Mouse (Mus musculus) CD4-positive, CD25-positive, alpha-beta regulatory T cell, adult 4 months (primary cell): ENCODE results near the gene Cntrl. TPM values are rescaled to one million over a fixed set of nuclear protein-coding genes. Genes with fewer than 3 reads are reported as not detected.
A peak's percentile ranks its signal among the peaks of the same experiment; 100 is the strongest.

Experiments
- ATAC-seq: one replicate; pipeline ENCODE4 v1.8.0; 2017
- polyA plus RNA-seq, 2 experiments: library from polyadenylated mRNA; unstranded; fragments of 100-300 nt; shearing (Covaris generic); gene quantifications; one replicate each; pipeline ENCODE4 v1.2.1; 2017

The Cntrl gene
- polyA plus RNA-seq, 2 experiments from 2014 or later = 161 to 175 TPM

DNA sequence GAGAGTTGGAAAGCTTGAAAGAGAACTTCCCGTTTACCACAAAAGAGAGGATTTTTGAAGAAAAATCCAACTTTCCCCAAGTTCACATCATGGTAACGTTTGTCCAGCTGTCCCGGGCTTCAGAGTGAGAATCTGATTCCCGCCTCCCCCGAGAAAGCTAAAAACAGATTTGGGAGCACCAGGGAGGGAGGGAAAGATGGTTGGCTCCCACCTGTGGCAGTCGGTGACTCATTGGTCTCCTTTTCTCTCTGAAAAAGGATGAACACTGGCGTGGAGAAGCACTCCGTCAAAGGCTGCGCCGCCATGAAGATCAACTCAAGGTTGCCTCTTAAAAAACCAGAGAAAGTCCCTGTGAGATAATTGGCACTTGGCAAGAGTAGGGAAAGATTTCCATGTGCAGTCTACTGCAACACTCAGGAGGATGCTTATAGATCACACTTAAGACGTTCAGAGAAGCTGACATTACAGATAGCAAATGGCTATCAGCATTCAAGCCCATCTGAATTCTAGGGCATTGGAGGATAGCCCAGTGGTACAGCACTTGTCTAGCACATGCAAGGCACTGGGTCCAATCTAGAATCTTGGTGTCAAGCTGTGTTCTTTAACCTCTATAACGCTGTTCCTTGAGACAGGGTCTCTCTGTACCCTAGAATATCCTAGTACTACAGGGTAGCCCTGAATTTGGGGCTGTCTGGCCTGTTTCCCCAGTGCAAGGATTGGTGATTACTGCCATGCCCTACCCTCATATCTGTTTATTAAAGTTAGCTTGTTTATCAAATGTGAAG lies 66.2 kb downstream of the Cntrl start:
- no peak for ATAC-seq

DNA sequence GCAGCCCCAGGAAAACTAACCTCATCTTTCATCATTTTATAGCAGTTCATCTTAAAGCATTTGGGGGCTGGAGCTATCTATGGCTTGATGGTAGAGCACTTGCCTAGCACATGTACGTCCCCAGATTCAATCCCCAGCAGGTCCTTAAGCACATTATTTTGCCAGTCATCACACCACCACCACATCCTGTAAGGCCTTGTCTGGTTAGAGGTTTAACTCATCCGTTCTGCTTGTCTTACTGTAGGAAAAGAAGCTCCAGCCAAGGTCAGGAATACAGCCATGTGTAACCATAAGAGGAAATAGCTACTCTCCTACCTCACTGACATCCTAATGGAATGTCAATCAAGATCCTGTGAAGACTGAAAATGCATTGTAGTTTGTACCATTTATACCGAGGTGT lies 68.9 kb downstream of the Cntrl start:
- ATAC-seq = no peak

DNA sequence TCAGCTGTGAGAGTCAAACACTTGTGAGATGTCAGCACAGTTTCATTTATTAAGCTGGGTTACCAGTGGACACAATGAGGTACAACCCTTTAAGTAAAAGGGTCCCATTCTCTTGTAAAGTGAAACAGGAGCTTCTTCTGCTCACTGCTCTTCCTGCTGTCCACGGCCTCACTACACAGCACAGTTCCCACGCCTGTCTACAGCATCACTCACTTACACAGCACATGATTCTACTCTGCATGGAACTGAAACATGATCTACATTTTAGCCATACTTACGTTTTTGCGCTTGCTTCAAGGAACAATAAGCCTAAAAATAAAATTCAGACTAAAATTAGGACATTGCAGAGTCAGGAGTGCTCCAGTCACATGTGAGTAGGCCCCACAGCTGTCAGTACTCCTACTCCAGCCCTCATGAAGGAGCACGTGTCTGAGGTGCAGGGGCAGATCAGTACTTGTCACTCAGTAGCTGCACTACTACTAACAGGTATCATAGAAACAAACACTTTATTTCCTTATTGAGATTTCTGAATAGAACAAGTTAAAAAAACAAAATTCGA lies 73.9 kb downstream of the Cntrl start:
- ATAC-seq = no peak

DNA sequence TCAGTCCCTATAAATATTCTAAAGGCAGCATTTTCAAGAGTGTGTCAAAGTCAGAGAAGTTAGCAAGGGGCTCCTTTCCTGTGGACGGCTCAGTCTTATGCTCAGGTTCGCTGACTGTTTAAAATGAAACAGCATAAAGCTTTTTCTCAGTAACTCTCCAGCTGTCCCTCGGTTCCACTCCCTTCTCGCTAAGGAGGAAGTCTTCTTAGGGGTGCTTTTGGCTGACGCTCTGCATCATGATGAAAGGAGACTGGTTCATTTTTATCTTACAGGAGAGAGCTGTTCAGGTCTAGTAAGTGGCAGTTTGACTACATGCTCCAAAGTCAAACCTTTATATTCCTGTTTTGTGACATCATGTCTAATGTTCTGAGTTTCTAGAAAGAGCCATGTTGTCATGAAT lies 79.6 kb downstream of the Cntrl start:
- no peak for ATAC-seq

DNA sequence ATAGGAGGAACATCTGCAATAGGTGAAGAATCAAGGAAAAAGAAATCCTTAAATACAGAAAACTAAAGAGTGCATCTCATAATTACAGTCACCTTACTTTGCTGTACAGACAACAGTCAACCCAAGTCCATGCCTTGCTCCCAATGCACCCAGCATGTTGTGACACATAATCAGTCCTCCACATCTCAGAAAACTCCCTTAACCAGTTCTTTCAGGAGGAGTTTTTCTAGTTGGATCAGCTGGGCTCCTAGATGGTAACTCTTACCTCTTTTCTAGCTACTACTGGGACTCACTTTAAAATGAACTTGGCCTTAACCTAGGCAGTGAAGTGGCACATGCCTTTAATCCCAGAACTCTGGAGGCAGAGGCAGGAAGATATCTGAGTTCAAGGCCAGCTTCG lies 84.7 kb downstream of the Cntrl start:
- ATAC-seq = no peak

DNA sequence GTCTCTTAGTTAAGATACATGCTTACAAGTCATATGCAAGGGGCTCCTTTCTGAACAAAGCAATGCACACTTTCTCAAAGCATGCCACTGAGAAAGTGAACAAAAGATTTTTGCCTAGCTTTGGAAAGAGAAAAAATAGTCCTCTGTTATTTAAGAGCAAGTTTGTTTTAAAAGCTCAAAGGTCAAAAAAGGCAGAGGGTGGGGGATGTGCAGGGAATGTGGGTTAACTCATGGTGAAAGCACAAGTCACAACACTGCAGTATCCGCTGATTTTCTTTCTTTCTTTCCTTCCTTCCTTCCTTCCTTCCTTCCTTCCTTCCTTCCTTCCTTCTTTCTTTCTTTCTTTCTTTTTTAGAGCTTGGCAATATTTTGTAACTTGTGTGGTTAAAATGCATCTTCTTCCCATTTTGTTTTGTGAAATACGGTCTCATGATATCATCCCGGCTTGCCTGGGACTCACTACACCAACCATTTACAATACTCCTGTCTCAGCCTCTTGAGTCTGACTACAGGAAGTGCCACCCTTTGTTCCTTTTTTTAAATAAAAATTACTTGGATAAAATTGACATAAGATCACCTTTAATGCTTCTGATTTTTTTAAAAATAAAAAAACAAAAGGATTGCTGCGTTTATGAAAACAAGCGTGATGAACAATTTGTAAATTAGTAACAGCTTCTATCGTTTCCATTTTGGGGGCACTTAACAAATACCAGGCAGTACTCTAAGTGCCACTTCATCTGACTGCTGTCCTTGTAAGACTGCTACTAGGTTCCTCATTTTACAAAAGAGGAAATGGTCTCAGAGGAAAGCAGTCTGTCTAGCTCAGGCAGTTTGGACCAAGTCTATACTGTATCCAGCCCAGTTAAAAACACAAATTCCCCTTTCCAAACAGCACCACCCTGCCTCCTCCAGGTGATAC lies 86.6 kb downstream of the Cntrl start:
- no peak for ATAC-seq

DNA sequence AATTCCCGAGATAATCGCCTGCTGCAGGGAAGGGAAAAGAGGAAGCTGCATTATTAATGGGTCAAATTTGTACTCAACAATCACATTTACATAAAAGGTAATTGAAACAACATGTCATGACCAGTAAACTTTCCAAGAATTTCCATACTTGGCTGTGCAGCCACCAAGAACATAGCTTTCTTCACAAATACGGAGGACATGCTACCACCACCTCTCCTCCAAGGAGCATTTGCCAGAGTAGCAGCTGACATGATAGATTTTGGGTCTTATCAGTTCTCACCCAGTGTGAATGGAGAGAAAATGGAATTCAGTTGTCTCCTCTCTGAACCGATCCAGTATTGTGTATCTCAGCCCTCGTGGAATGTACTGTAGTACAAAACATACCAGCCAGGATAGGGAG lies 90.2 kb downstream of the Cntrl start:
- no peak for ATAC-seq

DNA sequence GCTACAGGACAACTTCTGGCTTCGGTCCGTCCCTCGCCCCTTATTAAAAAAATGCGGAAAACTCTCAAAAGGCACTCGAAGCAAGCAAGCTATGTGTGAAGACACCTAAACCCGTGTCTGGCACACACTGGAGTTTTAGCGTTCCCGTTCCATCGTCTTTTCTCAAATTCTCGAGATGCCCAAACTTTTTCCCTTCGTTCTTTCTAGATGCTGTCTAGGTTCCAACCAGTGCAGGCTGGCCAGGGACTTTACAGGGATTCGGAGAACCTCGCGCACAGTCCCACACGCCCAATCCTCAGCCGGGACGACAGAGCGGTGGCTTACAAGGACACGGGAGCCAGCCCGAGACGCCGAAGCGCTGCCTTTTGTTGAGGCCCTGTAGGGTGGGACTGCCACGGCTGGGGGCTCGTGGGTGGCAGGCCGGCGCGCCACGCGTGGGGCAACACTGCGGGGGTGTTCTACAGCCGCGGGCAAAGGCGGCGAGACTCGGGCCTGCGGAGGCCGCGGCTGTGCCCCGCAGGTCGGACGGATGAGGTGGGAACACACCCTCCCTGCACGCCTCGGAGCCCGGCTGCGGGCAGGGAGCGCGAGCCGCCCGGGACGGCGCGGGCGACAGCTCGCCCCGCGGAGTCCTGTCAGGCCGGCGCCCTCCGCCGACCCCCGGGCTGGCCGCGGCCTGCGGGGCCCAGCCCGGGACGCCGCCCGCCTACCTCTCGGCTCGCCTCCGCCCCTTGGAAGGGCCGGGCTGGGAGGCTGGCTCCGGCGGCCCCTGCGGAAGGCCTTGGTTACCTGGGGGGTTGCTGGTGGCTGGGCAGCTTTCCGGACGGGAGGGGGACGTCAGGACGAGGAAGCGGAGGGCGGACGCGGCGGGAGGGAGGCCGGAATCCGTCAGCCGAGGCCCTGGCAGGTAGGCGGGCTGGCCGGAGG lies 90.9 kb downstream of the Cntrl start:
- peak; percentile 57 for ATAC-seq

DNA sequence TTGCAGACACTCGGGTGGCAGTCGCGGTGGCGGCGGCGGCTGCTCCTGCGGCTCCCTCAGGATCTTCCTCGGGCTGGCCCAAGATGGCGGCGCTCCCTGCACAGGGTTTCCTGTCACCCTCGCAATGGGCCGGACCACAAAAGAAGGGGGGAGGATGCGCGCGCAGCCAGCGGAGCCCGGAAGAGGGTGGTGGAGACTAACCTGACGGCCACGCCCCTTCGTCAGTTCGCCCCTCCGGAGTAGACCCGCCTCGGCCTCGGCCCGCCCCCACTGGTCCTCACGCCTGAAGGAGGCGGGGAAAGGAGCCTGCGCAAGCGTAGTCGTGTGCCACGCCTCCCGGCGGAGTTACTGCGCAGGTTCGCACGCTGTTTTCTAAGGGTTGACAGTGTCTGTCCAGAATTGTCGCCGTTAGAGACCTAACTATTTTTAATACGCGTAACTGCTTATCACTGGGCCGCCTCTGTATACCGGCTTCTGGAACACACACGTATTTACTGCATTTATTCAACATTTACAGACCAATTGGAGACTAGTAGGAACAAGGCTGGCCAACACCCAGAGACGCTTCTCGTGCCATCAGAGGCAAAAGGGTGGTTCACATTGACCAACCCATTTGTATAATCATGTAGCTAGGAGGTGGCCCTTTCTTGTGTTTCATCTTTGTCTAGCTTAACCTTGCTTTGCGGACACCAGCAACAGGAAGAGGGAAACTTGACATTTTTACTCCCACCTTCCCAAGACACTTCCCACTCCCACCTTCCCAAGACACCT lies 91.8 kb downstream of the Cntrl start, which contains the start of gene Rab14:
Gene Rab14 (minus strand): TSS at position 223 of the 771 bp plus-strand sequence.
- ATAC-seq = peak; percentile 93

DNA sequence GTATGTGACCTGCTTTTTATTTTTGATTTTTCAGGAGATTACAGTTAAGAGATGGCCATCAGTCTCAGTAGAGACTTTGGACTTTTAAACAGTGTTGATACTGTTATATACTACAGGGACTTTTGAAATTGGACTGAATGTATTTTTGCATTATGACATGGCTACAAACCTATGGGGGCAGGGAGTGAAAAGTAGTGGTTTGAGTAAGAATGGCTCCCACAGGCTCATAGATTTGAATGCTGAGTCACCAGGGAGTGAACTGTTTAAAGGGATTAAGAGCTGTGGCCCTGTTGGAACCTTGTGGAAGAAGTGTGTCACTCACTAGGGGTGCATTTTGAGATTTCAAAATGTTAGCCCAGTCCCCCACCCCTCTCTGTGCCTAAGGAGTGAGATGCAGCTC lies 94.4 kb downstream of the Cntrl start:
- no peak for ATAC-seq

DNA sequence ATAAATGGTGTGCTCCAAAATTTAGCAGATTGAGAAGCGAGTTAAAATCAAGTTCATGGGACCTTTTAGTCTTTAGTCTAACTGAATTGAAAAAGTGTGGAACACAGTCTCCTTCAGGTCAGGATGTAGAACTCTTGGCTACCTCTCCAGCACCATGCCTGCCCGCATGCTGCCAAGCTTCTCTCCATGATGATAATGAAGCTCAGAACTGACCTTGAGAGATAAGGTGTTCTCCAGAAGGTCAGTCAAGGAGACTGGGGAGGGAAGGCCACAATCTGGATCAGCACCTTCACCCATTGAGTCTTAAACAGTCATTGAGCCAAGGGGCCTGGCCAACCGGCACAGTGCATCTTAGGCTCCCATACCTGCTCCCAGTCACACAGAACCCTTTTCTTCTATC lies 97.5 kb downstream of the Cntrl start:
- ATAC-seq = no peak

DNA sequence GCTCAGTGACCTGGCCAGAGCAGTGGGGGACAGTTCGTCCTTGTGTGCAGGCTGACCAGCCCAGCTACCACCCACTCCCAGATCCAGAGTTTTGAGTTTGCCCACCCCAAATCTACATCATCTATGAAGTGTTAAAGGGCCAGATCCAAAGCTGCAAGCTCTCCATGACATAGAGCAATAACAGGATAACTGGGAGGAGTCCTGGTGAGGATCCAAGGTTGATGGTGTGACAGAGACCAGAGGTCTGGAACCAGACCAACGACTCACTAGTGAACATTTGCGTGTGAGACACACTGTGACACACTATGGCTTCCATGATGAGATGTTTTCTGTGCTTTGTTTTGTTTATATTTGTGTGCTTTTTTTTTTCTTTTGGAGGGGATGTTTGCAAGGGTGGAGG lies 98.8 kb downstream of the Cntrl start:
- no peak for ATAC-seq

DNA sequence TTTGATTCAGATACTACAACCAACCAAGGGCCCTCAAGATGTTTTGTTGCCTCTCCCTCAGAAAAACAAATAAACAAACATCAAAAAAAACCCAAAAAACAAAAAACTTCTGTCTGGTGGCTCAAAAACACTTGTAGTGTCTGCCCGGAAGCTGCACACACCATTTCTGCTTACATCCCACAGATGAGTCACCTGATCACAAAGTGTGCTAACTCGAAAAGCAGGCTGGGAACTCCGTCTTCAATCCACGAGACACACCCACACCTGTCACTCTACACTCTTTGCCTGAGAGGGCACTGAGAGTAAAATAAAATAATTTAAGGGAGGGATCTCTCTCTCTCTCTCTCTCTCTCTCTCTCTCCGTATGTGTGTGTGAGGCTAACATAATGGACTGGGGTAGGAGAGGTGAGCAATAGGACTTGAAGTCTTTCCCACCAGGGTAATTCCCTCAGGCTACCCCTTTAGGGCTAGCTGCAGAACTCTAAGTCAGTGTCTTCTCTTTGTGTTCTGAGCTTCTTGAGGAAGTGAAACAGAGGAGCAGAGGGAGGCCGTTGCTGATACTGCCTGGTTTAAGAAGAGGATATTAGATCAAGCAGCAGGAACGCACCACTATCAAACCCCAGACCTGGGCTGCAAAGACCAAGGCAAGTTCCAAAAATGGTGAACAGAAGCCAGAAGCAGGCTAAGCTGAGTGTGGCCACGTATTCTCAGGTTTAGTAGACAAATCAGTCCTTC lies 99.8 kb downstream of the Cntrl start:
- peak; percentile 92 for ATAC-seq

DNA sequence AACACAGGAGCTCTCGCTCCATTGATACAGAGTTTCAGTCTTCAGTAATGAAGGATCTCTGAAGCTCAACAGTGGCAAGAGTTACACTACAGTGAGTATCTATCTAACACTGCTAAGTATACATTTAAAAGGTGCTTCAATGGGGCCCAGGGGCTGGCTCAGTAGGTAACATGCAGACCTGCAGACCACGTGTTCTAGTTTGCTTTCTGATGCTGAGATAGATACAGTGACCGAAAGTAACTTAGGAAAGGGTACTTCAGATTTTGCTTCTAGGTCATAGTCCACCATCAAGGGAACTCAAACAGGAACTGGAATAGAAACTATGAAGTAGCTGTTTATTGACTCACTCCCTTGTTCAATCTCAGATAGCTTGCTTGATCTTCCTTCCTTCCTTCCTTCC lies 102.4 kb downstream of the Cntrl start:
- no peak for ATAC-seq

DNA sequence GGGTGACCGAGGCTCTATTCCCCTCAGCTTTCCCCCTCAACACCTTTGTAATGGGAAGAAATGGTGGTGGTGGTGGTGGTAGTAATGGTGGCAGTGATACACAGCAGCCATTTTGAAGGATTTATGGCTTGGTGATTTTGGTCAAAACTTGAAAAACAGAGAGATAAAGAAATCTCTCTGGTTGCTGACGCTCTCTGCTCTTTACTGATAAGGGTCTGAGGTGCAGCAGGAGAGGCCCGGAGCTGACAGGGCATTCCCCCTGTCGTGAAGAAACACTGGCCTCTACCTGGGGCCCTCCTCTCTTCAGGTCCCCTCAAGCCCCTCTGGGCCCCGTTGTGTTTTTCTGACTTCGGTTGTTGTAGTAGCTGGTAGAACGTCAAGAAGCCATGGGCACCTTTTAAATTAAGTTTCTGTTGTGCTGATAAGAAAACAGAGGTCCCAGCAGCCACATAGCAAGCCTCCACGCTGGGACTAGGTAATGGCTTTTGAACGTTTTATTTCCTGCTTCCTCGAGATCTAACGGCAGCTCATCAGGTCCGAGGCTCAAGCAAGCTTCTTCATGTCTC lies 104.1 kb downstream of the Cntrl start:
- ATAC-seq = no peak

DNA sequence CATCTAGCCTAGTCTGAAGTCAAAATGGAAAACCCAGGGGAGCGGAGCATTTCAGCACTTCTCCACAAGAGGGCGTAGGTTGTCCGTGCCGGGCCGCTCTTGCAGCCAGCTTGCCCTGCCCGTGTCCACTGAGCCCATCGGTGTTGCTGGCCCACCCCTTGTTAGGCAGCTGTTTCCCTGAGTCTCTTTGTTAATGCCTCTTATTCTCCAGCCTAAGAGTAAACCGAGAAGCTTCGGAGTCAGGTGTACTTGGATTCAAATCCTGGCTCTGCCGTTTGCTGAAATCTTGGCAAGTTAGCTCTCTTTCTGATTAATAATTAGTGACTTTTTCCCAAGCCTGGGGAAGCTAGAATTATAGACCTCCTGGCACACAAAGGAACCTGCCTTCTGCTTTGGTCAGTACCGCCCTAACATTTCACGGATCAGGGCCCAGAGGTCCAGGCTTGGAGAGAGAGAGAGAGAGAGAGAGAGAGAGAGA lies 105.6 kb downstream of the Cntrl start:
- ATAC-seq = peak; percentile 58

DNA sequence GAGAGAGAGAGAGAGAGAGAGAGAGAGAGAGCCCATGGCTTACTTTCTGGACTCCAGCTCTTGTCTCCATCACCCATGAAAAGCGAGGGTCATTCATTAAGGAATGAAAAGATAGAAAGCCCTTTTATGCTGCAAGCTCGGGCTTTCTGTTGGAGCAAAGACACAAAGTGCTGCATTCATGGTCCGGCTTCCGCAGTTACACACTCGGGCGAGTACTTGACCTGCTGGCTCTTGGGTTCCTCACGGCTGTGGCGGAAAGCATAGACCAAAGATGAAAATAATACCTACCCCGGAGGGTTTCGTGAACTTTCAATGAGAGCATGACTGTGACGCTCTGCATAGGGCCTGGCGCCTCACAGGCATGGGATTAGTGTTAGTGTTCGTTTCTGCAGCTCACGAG lies 106.1 kb downstream of the Cntrl start:
- ATAC-seq = no peak

DNA sequence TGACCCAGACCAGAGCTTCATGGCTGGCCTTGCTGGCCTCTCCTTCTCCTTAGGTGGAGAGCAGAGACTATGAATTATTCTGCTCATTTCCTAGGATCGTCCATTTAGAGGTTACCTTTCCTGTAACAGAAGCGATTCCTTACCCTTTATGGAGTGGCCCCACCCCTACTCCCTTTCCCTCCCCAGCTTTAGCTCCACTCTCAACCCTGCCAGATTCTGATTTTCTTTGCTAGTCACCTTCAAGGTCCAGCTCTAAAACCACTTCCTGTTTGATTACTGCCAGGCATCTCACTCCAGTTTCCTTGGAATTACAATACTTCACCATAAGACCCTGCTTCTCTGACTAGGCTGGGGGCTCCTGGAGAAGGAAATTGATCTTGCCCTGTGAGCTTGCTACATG lies 107.4 kb downstream of the Cntrl start:
- ATAC-seq = no peak

DNA sequence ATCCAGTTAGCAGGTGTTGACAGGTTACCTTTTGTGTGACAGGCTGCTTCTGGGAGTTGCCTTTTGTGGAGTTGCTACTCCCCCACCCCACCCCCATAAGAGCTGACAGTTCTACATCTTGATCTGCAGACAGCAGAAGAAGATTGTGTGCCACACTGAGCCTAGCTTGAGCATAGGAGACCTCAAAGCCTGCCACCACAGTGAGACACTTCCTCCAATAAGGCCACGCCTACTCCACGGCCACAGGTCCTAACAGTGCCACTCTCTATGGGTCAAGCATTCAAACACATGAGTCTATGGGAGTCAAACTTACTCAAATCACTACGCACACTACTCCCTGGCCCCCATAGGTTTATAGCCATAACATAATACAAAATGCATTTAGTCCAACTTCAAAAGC lies 109.4 kb downstream of the Cntrl start:
- no peak for ATAC-seq

DNA sequence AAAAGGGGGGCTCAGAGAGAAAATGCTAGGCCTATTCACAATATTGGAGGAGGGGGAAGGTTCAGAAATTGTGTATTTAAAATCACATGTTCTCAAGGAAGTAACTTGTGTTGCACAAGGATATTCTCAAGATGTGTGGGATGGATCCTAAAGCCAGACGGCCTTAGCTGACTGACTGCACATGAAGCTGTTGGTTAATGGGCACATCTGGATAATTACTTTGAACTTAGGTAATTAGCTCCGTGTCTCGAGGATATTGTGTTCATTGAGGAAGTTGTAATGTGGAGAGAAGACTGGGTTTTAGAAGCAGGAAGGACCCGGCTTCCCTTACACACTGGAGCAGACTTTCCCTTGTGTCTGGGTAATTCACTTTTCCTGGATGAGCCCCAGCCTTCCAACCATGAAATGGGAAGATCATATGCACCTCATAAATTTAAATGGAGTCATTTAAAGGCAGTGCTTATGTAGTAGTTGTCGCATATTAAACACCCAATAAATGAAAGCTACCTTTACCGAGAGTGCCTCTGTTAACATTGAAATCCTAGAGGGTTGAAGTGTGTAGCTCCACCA lies 113.6 kb downstream of the Cntrl start:
- no peak for ATAC-seq
